Mouse (Mus musculus): ENCODE measurements around the gene Pygm. TPM values are rescaled to one million over a fixed set of nuclear protein-coding genes. Genes with fewer than 3 reads are reported as not detected.

Gene Pygm
- total and polyA plus RNA-seq, 2 experiments from 2014 or later, result 13.2 to 25.8 TPM

- Histone ChIP-seq H3K27ac (ENCODE audit: low read depth, low read length) (no peak overlapping the region), H3K4me2 (ENCODE audit: low read depth, low read length, poor library complexity, severe bottlenecking) (no peak overlapping the region), H3K27me3 (ENCODE audit: insufficient read depth, low read length) (no peaks in the 10 kb centered on the region), H3K9ac (replicated peaks; ENCODE audit: low read length, poor library complexity, severe bottlenecking) (no peak overlapping the region), H3K4me1 (ENCODE audit: insufficient read depth, low read length) (no peaks in the 10 kb centered on the region), H3K4me3 (ENCODE audit: low read depth, low read length) (no peak overlapping the region), H3K9me3 (ENCODE audit: low read length) (no peaks in the 10 kb centered on the region), H3K36me3 (ENCODE audit: insufficient read depth, low read length) (peaks cover 55% of the 10 kb centered on the region)
- DNase-seq (ENCODE audit: low spot score) (no peak), ATAC-seq (ENCODE audit: low FRiP score) (no peak)
- WGBS, result 57% methylated on average over 11 of the region's 11 CpGs
- no peak for TF ChIP-seq CTCF (IDR thresholded peaks at IDR 0.05)
Measured at GRCm38 (mm10) chr19:6377327-6378040, 6.7 kb upstream of the Pygm start.

DNA sequence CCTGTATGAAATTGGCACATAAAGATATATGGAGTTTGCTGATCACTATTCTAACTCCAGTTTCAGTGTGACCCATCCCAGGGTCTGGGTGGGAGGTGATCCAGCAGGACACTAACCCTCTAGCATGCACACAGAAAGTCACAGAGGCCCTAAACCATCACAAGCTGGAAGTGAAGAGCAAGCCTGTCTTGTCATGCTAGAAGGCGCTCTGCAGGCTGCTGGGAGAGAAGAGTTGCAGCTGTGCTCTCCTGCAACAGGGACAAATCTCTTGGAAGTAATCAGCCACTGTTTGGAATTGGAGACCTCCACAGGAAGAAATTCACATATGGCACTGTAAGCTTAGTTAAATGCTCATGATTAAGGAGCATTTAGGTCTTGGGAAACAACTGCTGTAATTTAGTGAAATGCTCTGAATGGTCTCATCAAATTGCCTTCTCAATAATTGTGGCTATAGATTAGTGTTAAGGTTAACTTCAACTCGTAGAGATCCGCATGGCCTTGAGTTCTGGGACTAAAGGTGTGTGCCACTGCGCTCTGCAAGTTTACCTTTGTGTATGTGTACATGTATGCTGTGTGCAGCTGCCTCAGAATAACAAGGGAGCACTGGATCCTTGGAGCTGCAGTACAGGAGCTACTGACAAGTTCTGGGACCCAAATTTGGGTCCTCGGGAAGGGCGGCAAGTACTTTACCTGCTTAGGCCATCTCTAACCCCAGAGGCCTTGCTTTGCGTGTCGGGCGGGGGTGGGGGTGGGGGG, 3.6 kb upstream of the Pygm start:
- no peaks in the 10 kb centered on the region for H3K27me3 ChIP-seq (ENCODE audit: insufficient read depth, low read length)
- peaks cover 27% of the 10 kb centered on the region for H3K36me3 ChIP-seq (ENCODE audit: insufficient read depth, low read length)
- H3K27ac ChIP-seq (ENCODE audit: low read depth, low read length), result no peak overlapping the region
- WGBS, result 94% methylated on average over 9 of the region's 9 CpGs
- no peak overlapping the region for H3K4me3 ChIP-seq (ENCODE audit: low read depth, low read length)
- H3K9me3 ChIP-seq (ENCODE audit: low read length), result no peaks in the 10 kb centered on the region
- H3K4me1 ChIP-seq (ENCODE audit: insufficient read depth, low read length), result no peaks in the 10 kb centered on the region
- no peak overlapping the region for H3K9ac ChIP-seq (replicated peaks; ENCODE audit: low read length, poor library complexity, severe bottlenecking)
- H3K4me2 ChIP-seq (ENCODE audit: low read depth, low read length, poor library complexity, severe bottlenecking), result no peak overlapping the region
- DNase-seq (ENCODE audit: low spot score) (no peak), ATAC-seq (ENCODE audit: low FRiP score) (no peak)
- TF ChIP-seq CTCF (IDR thresholded peaks at IDR 0.05), result no peak

DNA sequence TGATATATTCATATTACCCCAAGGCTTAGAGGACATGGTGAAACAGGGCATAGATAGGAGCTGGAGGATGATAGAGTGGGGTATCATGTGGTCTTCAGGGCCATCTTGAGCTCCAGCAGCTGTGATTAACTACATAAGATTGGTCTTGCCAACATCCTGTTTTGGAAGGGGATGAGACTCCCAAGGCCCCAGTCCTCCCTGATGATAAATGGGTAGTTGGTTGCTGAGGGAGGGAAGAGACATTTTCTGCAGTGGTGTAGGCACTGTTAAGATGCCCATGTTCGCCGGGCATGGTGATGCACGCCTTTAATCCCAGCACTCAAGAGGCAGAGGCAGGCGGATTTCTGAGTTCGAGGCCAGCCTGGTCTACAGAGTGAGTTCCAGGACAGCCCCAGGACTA, 3.0 kb upstream of the Pygm start:
- DNase-seq (ENCODE audit: low spot score) (no peak), ATAC-seq (ENCODE audit: low FRiP score) (no peak)
- Histone ChIP-seq H3K4me2 (ENCODE audit: low read depth, low read length, poor library complexity, severe bottlenecking) (no peak overlapping the region), H3K4me3 (ENCODE audit: low read depth, low read length) (no peak overlapping the region), H3K9me3 (ENCODE audit: low read length) (no peaks in the 10 kb centered on the region), H3K9ac (replicated peaks; ENCODE audit: low read length, poor library complexity, severe bottlenecking) (no peak overlapping the region), H3K27ac (ENCODE audit: low read depth, low read length) (no peak overlapping the region), H3K4me1 (ENCODE audit: insufficient read depth, low read length) (no peaks in the 10 kb centered on the region), H3K27me3 (ENCODE audit: insufficient read depth, low read length) (no peaks in the 10 kb centered on the region), H3K36me3 (ENCODE audit: insufficient read depth, low read length) (peaks cover 21% of the 10 kb centered on the region)
- TF ChIP-seq CTCF (IDR thresholded peaks at IDR 0.05), result no peak
- WGBS, result 99% methylated on average over 5 of the region's 5 CpGs

DNA sequence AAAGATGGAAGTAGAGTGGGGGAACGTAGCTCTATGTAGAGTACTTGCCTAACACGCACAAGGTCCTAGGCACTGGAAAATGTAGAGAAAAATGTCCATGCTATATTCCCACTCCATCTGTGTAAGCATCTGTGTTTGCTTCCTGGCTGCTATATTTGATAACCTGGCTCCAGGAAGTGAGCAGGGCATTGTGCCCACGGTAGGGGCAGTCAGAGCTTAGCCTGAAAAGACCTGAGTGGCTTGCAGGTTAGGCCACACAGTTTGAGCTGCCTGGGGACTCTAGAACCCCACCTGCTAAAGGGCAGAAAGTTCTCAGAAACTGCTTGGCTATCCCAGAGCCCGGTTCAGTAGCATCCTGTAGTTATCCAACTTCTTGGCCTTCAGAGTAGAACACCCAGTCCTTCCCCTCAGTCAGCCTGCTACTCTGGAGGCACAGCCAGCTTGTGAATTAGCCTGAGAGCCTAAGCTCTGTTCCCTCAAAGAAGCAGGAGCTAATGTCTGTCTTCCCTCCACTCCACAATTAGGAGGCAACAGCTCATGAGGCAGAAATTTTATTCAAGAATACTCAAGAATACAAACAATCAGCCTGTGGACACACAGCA, 1.8 kb upstream of the Pygm start:
- H3K9ac ChIP-seq (replicated peaks; ENCODE audit: low read length, poor library complexity, severe bottlenecking), result no peak overlapping the region
- no peaks in the 10 kb centered on the region for H3K4me1 ChIP-seq (ENCODE audit: insufficient read depth, low read length)
- H3K36me3 ChIP-seq (ENCODE audit: insufficient read depth, low read length), result peaks cover 11% of the 10 kb centered on the region
- no peak overlapping the region for H3K4me3 ChIP-seq (ENCODE audit: low read depth, low read length)
- no peaks in the 10 kb centered on the region for H3K9me3 ChIP-seq (ENCODE audit: low read length)
- TF ChIP-seq CTCF (IDR thresholded peaks at IDR 0.05), result no peak
- H3K4me2 ChIP-seq (ENCODE audit: low read depth, low read length, poor library complexity, severe bottlenecking), result no peak overlapping the region
- no peak overlapping the region for H3K27ac ChIP-seq (ENCODE audit: low read depth, low read length)
- H3K27me3 ChIP-seq (ENCODE audit: insufficient read depth, low read length), result no peaks in the 10 kb centered on the region
- ATAC-seq (ENCODE audit: low FRiP score), result no peak
- DNase-seq (ENCODE audit: low spot score), result no peak
- WGBS, result 88% methylated on average over 4 of the region's 4 CpGs

DNA sequence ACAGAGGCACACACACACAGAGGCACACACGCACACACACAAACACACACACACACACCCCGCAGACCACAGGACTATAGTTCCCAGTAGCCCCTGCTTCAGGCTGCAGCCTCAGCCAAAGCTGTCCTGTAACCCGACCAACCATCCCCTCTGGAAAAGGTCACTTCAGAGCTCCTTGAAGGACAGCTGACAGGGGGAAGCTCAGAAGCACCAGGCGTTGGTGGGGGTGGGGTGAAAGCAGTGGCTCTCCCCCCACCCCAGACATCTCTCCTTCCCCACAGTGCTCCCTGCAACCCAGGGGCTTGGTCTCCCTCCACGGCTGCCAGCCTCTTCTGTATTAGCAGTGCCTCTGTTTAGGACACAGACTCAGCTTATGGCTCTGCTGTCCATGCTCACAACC, 729 bp upstream of the Pygm start:
- Histone ChIP-seq H3K9ac (replicated peaks; ENCODE audit: low read length, poor library complexity, severe bottlenecking) (no peak overlapping the region), H3K27ac (ENCODE audit: low read depth, low read length) (no peak overlapping the region), H3K36me3 (ENCODE audit: insufficient read depth, low read length) (peaks cover 4% of the 10 kb centered on the region; the same call in 1 of the 2 replicates), H3K4me2 (ENCODE audit: low read depth, low read length, poor library complexity, severe bottlenecking) (no peak overlapping the region), H3K27me3 (ENCODE audit: insufficient read depth, low read length) (no peaks in the 10 kb centered on the region), H3K9me3 (ENCODE audit: low read length) (no peaks in the 10 kb centered on the region), H3K4me1 (ENCODE audit: insufficient read depth, low read length) (no peaks in the 10 kb centered on the region), H3K4me3 (ENCODE audit: low read depth, low read length) (no peak overlapping the region)
- TF ChIP-seq CTCF (IDR thresholded peaks at IDR 0.05), result no peak
- ATAC-seq (ENCODE audit: low FRiP score) (no peak), DNase-seq (ENCODE audit: low spot score) (no peak)
- 45% methylated on average over 5 of the region's 5 CpGs for WGBS

DNA sequence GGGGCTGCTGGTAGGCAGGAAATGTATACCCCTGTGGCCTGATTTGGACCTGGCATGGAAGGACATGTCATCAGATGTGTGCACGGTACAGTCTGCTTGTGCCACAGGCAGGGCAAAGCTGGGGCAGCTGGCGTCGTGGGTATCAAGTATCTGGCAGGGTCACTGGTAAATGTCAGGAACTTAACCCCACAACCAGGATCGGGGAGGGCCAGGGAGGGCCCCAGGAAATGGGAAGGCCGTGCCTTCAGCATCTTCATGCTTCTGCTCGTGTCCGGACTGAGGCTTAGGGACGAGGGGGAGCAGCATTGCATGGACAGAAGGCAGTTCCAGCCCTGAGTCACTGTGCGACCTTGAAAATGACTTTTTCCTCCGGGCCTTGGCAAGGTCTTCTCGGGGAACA, 755 bp downstream of the Pygm start:
- ATAC-seq (ENCODE audit: low FRiP score), result no peak
- no peak for DNase-seq (ENCODE audit: low spot score)
- 80% methylated on average over 11 of the region's 11 CpGs for WGBS

More for the DNA sequence above, 755 bp downstream of the Pygm start:
- Histone ChIP-seq H3K4me1 (ENCODE audit: insufficient read depth, low read length) (peaks cover 4% of the 10 kb centered on the region; the same call in 1 of the 2 replicates), H3K36me3 (ENCODE audit: insufficient read depth, low read length) (0 out of 2 replicates have a peak, but pooled peaks cover 4% of the 10 kb centered on the region), H3K4me2 (ENCODE audit: low read depth, low read length, poor library complexity, severe bottlenecking) (no peak overlapping the region), H3K27me3 (ENCODE audit: insufficient read depth, low read length) (no peaks in the 10 kb centered on the region), H3K9ac (replicated peaks; ENCODE audit: low read length, poor library complexity, severe bottlenecking) (no peak overlapping the region), H3K27ac (ENCODE audit: low read depth, low read length) (no peak overlapping the region), H3K9me3 (ENCODE audit: low read length) (no peaks in the 10 kb centered on the region), H3K4me3 (ENCODE audit: low read depth, low read length) (no peak overlapping the region)
- no peak for TF ChIP-seq CTCF (IDR thresholded peaks at IDR 0.05)
